Mouse (Mus musculus) cortical plate, adult 2 months (tissue): ENCODE measurements around the gene Ift122.

Source experiments
- CTCF ChIP-seq: fragments of 200-500 bp; IDR thresholded peaks from 2 replicates; pipeline ENCODE4 v1.5.1; 2011; ENCODE audit warnings: mild to moderate bottlenecking, control low read depth, low read length; ENCODE audit not compliant: insufficient read depth; ENCODE audit errors: extremely low read depth
- POLR2A ChIP-seq: fragments of 200-500 bp; IDR thresholded peaks from 2 replicates; pipeline ENCODE4 v1.6.1; 2011; ENCODE audit warnings: mild to moderate bottlenecking, low read length, control low read depth; ENCODE audit not compliant: insufficient read depth; ENCODE audit errors: extremely low read depth

GRCm38 (mm10) chr6:115938011-115938410, 84.7 kb downstream of the Ift122 start:
- TF ChIP-seq CTCF (no peak), POLR2A (no peak)
